ENCODE assay signal across 10 mouse cellular contexts in the genomic region with DNA sequence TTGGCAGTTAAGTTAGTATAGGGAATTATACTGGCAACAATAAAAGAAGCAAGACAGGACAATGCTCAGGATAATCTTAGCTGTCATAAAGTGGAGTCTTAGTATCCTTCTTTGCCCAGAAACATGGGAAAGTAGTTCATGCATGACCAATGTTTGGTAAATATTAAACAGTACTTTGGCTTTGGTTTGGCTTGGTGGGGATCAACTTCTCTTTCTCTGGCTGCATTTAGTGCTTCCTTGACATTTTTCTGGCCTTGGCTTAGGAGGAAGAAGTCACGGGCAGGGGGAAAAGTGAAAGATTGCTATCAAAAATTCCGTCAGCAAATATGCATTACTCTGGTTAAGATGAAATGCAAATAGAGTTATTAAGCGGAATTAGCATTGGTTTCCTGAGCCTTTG.
"Had no signal": no experiment of that assay in that cellular context is flagged by ENCODE, and none has a peak within 500 bp of the region (broad histone marks: within the 10 kb centered on the region; RNA-seq: fewer than 3 reads in every experiment).

No protein-coding gene starts in this region.

- H3K9me3 ChIP-seq: limb, embryonic 13.5 days; midbrain, embryonic 13.5 days; stomach, embryonic 15.5 days had no signal

- H3K27me3 ChIP-seq: limb, embryonic 13.5 days; midbrain, embryonic 13.5 days; stomach, embryonic 15.5 days had no signal

- ATAC-seq: midbrain, embryonic 13.5 days had no signal

- H3K4me2 ChIP-seq: limb, embryonic 13.5 days; midbrain, embryonic 13.5 days; stomach, embryonic 15.5 days had no signal

- H3K36me3 ChIP-seq: limb, embryonic 13.5 days; midbrain, embryonic 13.5 days; stomach, embryonic 15.5 days had no signal

- H3K4me1 ChIP-seq: limb, embryonic 13.5 days; stomach, embryonic 15.5 days had no signal

- H3K9ac ChIP-seq: limb, embryonic 13.5 days; liver, embryonic 14.5 days; midbrain, embryonic 13.5 days; stomach, embryonic 15.5 days had no signal

- DNase-seq: left cerebral cortex, postnatal 4 days; lung, adult 18-20 months; right cerebral cortex, adult 18-20 months; right cerebral cortex, postnatal 25 days; thymus, adult 2 months; thymus, postnatal 36 days had no signal

- H3K4me3 ChIP-seq: limb, embryonic 13.5 days; midbrain, embryonic 13.5 days; stomach, embryonic 15.5 days had no signal

- H3K27ac ChIP-seq: limb, embryonic 13.5 days; liver, embryonic 14.5 days; midbrain, embryonic 13.5 days; stomach, embryonic 15.5 days had no signal
